Mouse (Mus musculus): ENCODE results near the gene Omg.

GRCm38 (mm10) chr11:79502917-79503316 is 967 bp downstream of the Omg start:
- TF ChIP-seq ZC3H11A (IDR thresholded peaks at IDR 0.05; ENCODE audit: borderline replicate concordance, low read depth, low read length) (no peak), HCFC1 (IDR thresholded peaks at IDR 0.05; ENCODE audit: borderline replicate concordance, insufficient read depth, low read length) (no peak), ZNF384 (IDR thresholded peaks at IDR 0.05; ENCODE audit: low read depth, low read length) (no peak), MAFK (IDR thresholded peaks at IDR 0.05; ENCODE audit: insufficient read depth, low read depth, low read length) (no peak), CHD2 (IDR thresholded peaks at IDR 0.05; ENCODE audit: low read depth, low read length) (no peak)
